Mouse (Mus musculus): ENCODE results near the gene Socs2. TPM values are rescaled to one million over a fixed set of nuclear protein-coding genes. Genes with fewer than 3 reads are reported as not detected.

Gene Socs2
- total RNA-seq (2021), result 10 to 100 TPM; 34.7 to 42.2 TPM

- peak; percentile 79 to 80 for DNase-seq (ENCODE audit: extremely low spot score in 1 of 2, low spot score in 1 of 2)
Observed at GRCm38 (mm10) chr10:95416685-95417495, at the start of gene Socs2. Gene Socs2 (minus strand): TSS chr10:95417180.

- DNase-seq (ENCODE audit: extremely low spot score in 1 of 2, low spot score in 1 of 2), result no peak
Observed at GRCm38 (mm10) chr10:95465485-95465896, 48.5 kb upstream of the Socs2 start.

- no peak for DNase-seq (ENCODE audit: extremely low spot score in 1 of 2, low spot score in 1 of 2)
Observed at GRCm38 (mm10) chr10:95464527-95464926, 47.5 kb upstream of the Socs2 start.

DNA sequence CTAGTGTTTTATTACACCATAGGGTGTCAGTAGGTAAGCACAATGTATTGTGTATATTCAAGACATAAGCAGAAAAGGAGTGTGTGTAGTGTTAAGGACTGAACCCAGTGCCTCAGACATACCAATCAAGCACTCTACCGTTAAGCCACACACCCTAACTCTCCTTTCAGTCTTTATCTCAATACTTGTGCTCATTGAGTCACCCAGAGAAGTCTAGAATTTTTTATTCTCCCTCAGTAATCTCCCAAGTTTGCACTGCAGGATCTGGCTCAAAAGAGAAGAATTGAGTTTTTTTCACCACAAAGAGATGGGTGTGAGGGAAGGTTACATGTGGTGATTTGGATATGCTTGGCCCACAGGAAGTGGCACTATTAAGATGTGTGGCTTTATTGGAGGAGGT lies 45.3 kb upstream of the Socs2 start:
- no peak for DNase-seq (ENCODE audit: extremely low spot score in 1 of 2, low spot score in 1 of 2)

GRCm38 (mm10) chr10:95461053-95461553 lies 44.1 kb upstream of the Socs2 start:
- no peak for DNase-seq (ENCODE audit: extremely low spot score in 1 of 2, low spot score in 1 of 2)

DNA sequence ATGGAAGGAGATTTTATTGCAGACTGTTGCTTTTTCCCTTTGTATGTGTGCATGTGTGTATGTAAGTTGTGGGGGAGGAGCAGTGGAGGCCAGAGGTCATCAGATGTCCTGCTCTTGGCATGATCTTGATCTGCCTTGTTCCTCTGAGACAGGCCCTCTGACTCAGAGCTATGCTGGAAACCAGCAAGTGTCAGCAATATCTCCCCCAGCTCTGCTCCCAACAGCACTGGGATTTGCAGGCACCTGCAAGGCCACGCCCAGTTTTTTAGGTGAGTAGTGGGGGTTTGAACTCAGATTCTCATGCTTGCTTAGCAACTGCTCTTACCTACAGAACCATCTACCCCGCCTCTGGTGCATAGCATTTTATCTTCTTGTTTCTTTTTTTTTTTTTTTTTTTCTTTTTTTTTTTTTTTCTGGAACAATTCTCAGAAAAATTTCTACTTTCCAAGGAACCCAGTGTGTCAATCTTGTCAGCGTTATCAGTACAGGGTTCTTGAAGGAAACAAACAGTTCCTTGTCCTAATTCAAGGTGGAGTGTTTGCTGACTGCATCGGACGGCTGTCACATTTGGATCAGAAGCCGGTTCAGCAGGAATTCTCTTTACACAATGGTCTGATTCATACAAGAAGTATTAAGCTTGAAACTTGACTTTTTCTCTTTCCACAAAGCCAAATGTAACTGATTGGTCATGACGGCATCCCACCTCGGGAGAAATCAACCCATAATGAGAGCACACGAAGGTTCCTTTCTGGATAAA lies 41.2 kb upstream of the Socs2 start:
- no peak for DNase-seq (ENCODE audit: extremely low spot score in 1 of 2, low spot score in 1 of 2)

DNA sequence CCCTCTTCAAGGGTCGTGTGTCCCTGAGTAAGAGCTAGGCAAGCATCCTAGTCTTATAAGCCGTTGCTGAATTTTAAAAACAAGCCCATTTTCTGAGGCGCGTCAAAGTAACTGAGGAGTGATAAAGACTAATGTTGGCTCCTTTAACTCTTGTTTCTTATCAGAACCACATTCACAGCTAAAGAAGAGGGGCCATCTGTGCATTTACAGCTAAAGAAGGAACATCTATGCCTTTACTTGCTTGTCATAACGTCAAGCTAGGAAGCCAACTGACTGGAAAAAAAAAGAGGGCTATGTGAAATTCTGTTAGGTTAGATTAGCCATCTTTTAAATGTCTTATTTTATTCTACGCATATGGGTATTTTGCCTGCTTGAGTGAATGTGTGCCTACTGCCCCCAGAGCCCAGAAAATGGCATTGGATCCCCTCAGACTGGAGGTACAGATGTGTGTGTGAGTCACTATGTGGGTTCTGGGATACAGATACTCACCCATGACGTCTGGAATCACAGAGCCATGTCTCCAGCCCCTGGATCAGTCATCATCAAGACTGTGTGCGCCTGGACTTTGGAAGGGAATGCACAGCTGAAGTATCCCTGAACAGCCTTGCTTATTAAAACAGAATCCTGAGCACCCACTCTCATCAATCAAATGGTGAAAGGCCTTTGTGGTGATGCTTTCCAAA lies 40.5 kb upstream of the Socs2 start:
- DNase-seq (ENCODE audit: extremely low spot score in 1 of 2, low spot score in 1 of 2), result no peak

GRCm38 (mm10) chr10:95456103-95456502 lies 39.1 kb upstream of the Socs2 start:
- DNase-seq (ENCODE audit: extremely low spot score in 1 of 2, low spot score in 1 of 2), result no peak

- DNase-seq (ENCODE audit: extremely low spot score in 1 of 2, low spot score in 1 of 2), result no peak
Observed at GRCm38 (mm10) chr10:95453282-95453681, 36.3 kb upstream of the Socs2 start.

GRCm38 (mm10) chr10:95449033-95449432 lies 32.1 kb upstream of the Socs2 start:
- no peak for DNase-seq (ENCODE audit: extremely low spot score in 1 of 2, low spot score in 1 of 2)

GRCm38 (mm10) chr10:95447954-95448353 lies 31.0 kb upstream of the Socs2 start:
- no peak for DNase-seq (ENCODE audit: extremely low spot score in 1 of 2, low spot score in 1 of 2)

- DNase-seq (ENCODE audit: extremely low spot score in 1 of 2, low spot score in 1 of 2), result no peak
Observed at GRCm38 (mm10) chr10:95445104-95446056, 28.4 kb upstream of the Socs2 start.

DNA sequence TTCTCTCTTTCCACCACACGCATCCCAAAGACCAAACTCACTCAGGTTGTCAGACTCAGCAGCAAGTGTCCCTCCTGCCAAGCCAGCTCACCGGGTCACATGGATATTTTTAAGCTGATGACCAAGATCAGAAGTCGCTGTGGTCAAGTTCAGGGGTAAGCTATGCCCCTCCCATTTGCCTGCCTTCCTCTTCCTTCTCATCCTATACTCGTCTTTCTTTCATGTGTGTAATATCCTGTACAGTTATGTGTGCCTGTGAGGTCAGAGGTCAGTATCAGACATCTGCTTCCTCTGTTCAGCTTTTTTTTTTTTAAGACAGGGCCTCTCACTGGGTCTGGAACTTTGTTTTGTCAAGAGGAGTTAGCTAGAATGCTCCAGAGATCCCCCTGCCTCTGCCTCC lies 25.4 kb upstream of the Socs2 start:
- no peak for DNase-seq (ENCODE audit: extremely low spot score in 1 of 2, low spot score in 1 of 2)

GRCm38 (mm10) chr10:95440566-95440965 lies 23.6 kb upstream of the Socs2 start:
- no peak for DNase-seq (ENCODE audit: extremely low spot score in 1 of 2, low spot score in 1 of 2)

DNA sequence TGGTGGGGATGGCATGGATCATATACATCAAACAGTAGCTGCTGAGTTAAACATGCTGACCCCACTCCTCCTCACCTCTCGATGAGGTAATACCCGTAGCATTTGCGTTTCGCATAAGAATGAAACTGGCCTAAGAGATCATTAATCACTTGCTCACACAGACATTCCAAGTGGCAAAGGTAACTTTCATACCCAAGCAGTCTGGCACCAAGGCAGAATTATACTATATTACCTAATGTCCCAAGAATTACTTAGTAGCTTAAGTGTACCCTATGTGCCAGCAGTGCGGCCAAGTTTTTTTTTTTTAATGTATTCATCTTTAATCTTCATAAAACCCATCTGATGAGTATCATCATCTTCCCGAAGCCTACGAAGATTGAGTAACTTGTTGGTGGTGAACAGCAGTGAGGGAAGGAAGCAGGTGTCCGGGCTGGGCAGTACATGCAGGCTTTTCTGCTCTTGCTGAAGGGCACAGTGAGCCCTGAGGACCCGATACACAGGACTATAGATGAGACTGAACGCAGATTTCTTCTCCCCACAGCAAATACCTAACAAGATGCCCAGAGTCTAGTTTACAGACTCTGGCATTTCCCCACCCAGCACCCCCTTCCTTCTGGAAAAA lies 22.8 kb upstream of the Socs2 start:
- no peak for DNase-seq (ENCODE audit: extremely low spot score in 1 of 2, low spot score in 1 of 2)

- DNase-seq (ENCODE audit: extremely low spot score in 1 of 2, low spot score in 1 of 2), result no peak
Observed at GRCm38 (mm10) chr10:95438941-95439340, 22.0 kb upstream of the Socs2 start.

- no peak for DNase-seq (ENCODE audit: extremely low spot score in 1 of 2, low spot score in 1 of 2)
Observed at GRCm38 (mm10) chr10:95430271-95430670, 13.3 kb upstream of the Socs2 start.

- DNase-seq (ENCODE audit: extremely low spot score in 1 of 2, low spot score in 1 of 2), result no peak
Observed at GRCm38 (mm10) chr10:95429111-95429510, 12.1 kb upstream of the Socs2 start.

Measured in layer of hippocampus, postnatal 25 days (tissue).